Mouse (Mus musculus) CH12.LX (cell line): ENCODE measurements around the gene Bpifb3.

ENCODE experiments used
- EP300 ChIP-seq: IDR thresholded peaks from 2 replicates; pipeline ENCODE4 v1.6.1; 2011; ENCODE audit warnings: low read length, improper control_type of control experiment
- MAFK ChIP-seq: IDR thresholded peaks from 2 replicates; pipeline ENCODE4 v1.6.1; 2011; ENCODE audit warnings: low read length, improper control_type of control experiment; ENCODE audit not compliant: insufficient replicate concordance
- USF1 ChIP-seq: IDR thresholded peaks from 2 replicates; pipeline ENCODE4 v1.6.1; 2014; ENCODE audit warnings: low read depth, mild to moderate bottlenecking, inconsistent platforms, low read length, improper control_type of control experiment
- ZKSCAN1 ChIP-seq: IDR thresholded peaks from 2 replicates; pipeline ENCODE4 v1.6.1; 2012; ENCODE audit warnings: low read depth, inconsistent platforms, low read length, improper control_type of control experiment, borderline replicate concordance

DNA sequence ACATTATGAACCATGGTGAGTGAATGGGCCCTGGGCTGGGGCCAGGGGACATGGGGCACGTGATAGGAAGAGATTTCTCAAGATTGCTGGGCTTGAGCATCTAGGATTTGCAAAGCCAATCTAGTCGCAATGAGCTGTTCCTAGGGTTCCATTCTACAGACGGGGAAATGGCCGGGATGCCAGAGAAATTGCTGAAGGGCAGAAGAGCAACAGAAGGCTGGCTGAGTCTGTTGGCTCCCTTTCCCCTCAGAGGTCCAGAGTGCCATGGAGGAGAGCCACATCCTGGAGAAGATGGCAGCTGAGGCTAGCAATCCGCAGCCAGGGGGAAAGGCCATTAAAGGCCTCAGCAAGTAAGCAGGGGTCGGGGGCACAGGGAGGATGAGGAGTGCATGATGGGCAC lies 15.3 kb upstream of the Bpifb3 start:
- TF ChIP-seq ZKSCAN1 (no peak), USF1 (no peak), MAFK (no peak), EP300 (no peak)
